Mouse (Mus musculus): ENCODE results near the gene Scamp1. TPM values are rescaled to one million over a fixed set of nuclear protein-coding genes. Genes with fewer than 3 reads are reported as not detected.
"Not testable (repeated sequence)": the region's sequence is repeated elsewhere in the genome, so short reads cannot be mapped to it uniquely, and the experiment has no call there.

Scamp1 gene
- total and polyA plus RNA-seq, 2 experiments from 2014 or later, result 106 to 137 TPM

DNA sequence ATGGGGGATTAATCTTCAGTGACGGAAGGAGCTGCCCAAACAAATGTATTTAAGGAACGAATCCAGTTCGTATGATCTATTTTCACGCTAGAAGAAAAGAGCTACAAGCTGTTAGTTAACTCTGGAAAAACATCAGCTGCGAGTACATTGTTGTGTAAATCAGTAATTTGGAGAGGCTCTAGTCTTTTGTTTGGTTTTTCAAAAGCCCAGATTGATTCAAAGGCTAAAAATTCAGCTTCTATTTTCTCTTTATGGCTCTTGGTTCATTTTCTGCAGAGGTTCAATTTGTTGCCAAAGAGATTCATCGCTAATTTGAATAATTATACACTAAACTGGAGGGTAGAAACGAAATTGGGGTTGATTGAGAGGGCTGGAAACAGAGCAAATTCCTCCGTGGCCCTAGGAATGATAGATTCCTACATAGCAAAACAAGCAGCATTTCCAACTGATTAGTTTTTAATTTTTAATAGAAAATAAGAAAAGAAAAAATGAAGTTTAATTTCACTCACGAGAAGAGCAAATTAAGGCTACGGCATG, 31.4 kb upstream of the Scamp1 start:
- 36% methylated on average over 10 of the region's 10 CpGs for WGBS
- Histone ChIP-seq H3K36me3 (ENCODE audit: insufficient read depth, low read length) (no peaks in the 10 kb centered on the region), H3K4me3 (ENCODE audit: low read length) (no peak overlapping the region), H3K4me1 (ENCODE audit: insufficient read depth, low read length) (no peaks in the 10 kb centered on the region), H3K9ac (replicated peaks; ENCODE audit: low read length) (no peak overlapping the region), H3K27ac (no peak overlapping the region), H3K27me3 (ENCODE audit: insufficient read depth, low read length) (no peaks in the 10 kb centered on the region), H3K4me2 (ENCODE audit: low read depth, low read length) (no peak overlapping the region), H3K9me3 (ENCODE audit: low read length) (no peaks in the 10 kb centered on the region)
- ATAC-seq (no peak), DNase-seq (ENCODE audit: low spot score) (peak; percentile 23)
- TF ChIP-seq CTCF (IDR thresholded peaks at IDR 0.05; ENCODE audit: low read depth), result no peak

DNA sequence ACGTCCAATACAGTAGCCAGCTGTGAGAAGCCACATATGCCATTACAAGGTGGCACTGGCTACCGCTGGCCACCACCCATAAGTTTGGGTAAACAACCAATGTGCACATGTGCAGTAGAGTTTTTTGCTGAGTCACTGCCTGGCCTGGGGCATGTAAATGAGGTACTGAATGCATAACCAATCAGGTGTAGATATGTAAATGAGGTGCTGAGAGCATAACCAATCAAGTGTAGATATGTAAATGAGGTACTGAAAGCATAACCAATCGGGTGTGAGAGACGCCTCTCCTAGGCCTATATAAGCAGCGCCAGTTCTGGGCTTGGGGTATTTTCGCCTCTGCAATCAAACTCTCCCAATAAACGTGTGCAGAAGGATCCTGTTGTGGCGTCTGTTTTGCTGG, 27.2 kb upstream of the Scamp1 start:
- H3K27me3 ChIP-seq (ENCODE audit: insufficient read depth, low read length); ATAC-seq; DNase-seq (ENCODE audit: low spot score); H3K4me1 ChIP-seq (ENCODE audit: insufficient read depth, low read length); H3K9me3 ChIP-seq (ENCODE audit: low read length); H3K9ac ChIP-seq (replicated peaks; ENCODE audit: low read length); H3K36me3 ChIP-seq (ENCODE audit: insufficient read depth, low read length); H3K4me3 ChIP-seq (ENCODE audit: low read length); H3K27ac ChIP-seq; H3K4me2 ChIP-seq (ENCODE audit: low read depth, low read length): not testable (repeated sequence)
- WGBS, result 90% methylated on average over 8 of the region's 8 CpGs

DNA sequence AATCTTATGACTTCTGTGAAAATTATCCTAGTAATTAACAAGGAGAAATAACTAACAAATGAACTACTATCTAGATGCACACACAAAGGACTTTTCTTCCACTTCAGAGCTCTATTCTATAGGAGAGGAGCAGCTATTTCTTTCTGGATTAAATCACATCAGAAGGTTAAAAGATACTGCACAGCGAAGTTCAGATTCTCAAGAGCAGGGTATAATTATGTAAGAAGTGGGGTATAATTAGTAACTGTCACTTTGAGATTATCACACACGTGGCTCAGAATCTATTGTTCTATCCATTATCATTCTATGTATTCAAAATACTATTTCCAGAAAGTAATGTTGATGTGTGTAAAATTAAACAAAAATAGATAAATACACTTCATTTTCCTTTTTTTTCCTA, 22.6 kb upstream of the Scamp1 start:
- 60% methylated on average over 2 of the region's 2 CpGs for WGBS
- Histone ChIP-seq H3K27me3 (ENCODE audit: insufficient read depth, low read length) (no peaks in the 10 kb centered on the region), H3K4me1 (ENCODE audit: insufficient read depth, low read length) (0 out of 2 replicates have a peak, but pooled peaks cover 3% of the 10 kb centered on the region), H3K9me3 (ENCODE audit: low read length) (no peaks in the 10 kb centered on the region), H3K36me3 (ENCODE audit: insufficient read depth, low read length) (no peaks in the 10 kb centered on the region), H3K27ac (no peak overlapping the region), H3K4me3 (ENCODE audit: low read length) (no peak overlapping the region), H3K9ac (replicated peaks; ENCODE audit: low read length) (no peak overlapping the region), H3K4me2 (ENCODE audit: low read depth, low read length) (no peak overlapping the region)
- ATAC-seq (no peak), DNase-seq (ENCODE audit: low spot score) (no peak)
- no peak for TF ChIP-seq CTCF (IDR thresholded peaks at IDR 0.05; ENCODE audit: low read depth)

DNA sequence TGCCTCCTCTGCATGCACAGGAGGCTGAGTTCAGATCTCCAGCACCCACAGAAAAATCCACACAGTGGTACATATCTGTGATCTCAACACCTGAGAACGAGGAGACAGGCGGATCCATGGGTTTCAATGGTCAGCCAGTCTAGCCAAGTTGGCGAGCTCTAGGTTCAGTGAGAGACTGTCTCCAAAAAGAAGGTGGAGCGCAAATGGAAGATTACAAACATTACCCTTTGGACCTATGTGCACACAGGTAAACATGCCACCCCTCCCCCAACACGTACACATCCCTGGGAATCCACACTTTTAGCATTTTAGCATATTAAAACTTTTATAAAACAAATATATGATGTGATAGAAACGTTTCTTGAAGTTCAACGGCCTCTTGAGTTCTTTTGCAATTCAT, 21.9 kb upstream of the Scamp1 start:
- H3K4me3 ChIP-seq (ENCODE audit: low read length), result no peak overlapping the region
- TF ChIP-seq CTCF (IDR thresholded peaks at IDR 0.05; ENCODE audit: low read depth), result no peak
- WGBS, result 89% methylated on average over 7 of the region's 7 CpGs
- no peaks in the 10 kb centered on the region for H3K36me3 ChIP-seq (ENCODE audit: insufficient read depth, low read length)
- ATAC-seq (no peak), DNase-seq (ENCODE audit: low spot score) (no peak)
- H3K4me1 ChIP-seq (ENCODE audit: insufficient read depth, low read length), result 0 out of 2 replicates have a peak, but pooled peaks cover 3% of the 10 kb centered on the region
- no peak overlapping the region for H3K27ac ChIP-seq
- H3K4me2 ChIP-seq (ENCODE audit: low read depth, low read length), result no peak overlapping the region
- no peaks in the 10 kb centered on the region for H3K27me3 ChIP-seq (ENCODE audit: insufficient read depth, low read length)
- H3K9ac ChIP-seq (replicated peaks; ENCODE audit: low read length), result no peak overlapping the region
- no peaks in the 10 kb centered on the region for H3K9me3 ChIP-seq (ENCODE audit: low read length)

DNA sequence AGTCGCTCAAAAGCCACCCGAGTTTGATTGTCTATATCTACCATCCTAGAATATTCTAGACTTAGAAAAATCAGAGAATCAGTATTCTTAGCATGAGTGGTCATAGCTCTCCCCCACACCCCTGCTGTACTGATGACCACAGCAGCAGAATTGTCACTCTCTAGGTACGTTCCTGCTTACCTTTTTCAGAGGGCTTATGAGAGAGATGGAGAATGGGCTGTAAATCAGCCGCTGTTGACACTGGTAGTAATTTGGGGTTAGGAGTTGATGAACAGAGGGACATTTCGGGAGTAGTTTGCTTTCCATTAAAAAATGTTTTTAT, 21.3 kb upstream of the Scamp1 start:
- H3K4me1 ChIP-seq (ENCODE audit: insufficient read depth, low read length), result 0 out of 2 replicates have a peak, but pooled peaks cover 3% of the 10 kb centered on the region
- no peaks in the 10 kb centered on the region for H3K27me3 ChIP-seq (ENCODE audit: insufficient read depth, low read length)
- H3K9ac ChIP-seq (replicated peaks; ENCODE audit: low read length), result no peak overlapping the region; the same call in 1 of the 2 replicates
- H3K36me3 ChIP-seq (ENCODE audit: insufficient read depth, low read length), result no peaks in the 10 kb centered on the region
- WGBS, result 22% methylated on average over 5 of the region's 5 CpGs
- ATAC-seq (peak; percentile 44; the same call in 1 of the 2 replicates), DNase-seq (ENCODE audit: low spot score) (no peak)
- peak overlapping the region; percentile 48; the same call in 1 of the 2 replicates for H3K27ac ChIP-seq
- TF ChIP-seq CTCF (IDR thresholded peaks at IDR 0.05; ENCODE audit: low read depth), result no peak
- H3K9me3 ChIP-seq (ENCODE audit: low read length), result no peaks in the 10 kb centered on the region
- no peak overlapping the region; the same call in 1 of the 2 replicates for H3K4me3 ChIP-seq (ENCODE audit: low read length)
- H3K4me2 ChIP-seq (ENCODE audit: low read depth, low read length), result peak overlapping the region; percentile 42

DNA sequence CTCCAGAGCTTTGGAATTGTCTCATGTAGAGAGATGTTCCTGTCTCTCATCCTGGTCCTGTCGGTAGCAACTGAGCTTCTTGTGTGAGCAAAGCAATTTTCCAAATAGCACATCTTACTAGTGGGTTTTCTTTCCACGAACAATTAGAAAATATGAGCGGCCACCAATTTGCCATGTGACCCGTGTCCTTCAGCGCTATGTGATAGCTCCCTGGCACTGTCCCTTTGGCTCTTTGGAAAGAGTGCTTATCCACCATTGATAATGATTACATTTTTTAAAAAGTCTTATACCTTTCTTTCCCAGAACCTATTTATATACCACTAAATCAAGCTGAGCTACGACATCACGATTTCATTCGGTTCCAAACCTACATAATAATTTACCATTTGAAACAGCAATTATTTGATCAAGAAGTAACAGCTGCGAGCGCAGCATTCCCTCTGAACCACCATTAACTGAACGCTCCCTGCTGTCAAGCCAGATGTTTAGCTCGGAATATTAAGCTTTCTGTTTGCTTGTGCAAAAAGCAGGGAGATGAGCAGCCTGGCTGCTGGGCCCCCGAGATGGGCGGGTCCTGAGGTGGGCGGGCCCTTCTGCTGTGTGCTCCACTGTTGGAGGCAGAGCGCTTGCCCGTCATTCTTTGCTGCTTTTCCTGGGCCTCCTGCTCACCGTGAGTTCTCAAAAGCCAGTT, 20.8 kb upstream of the Scamp1 start:
- H3K9ac ChIP-seq (replicated peaks; ENCODE audit: low read length), result no peak overlapping the region; the same call in 1 of the 2 replicates
- TF ChIP-seq CTCF (IDR thresholded peaks at IDR 0.05; ENCODE audit: low read depth), result no peak
- peak overlapping the region; percentile 42 for H3K4me2 ChIP-seq (ENCODE audit: low read depth, low read length)
- ATAC-seq (peak; percentile 93), DNase-seq (ENCODE audit: low spot score) (peak; percentile 77)
- H3K4me3 ChIP-seq (ENCODE audit: low read length), result no peak overlapping the region; the same call in 1 of the 2 replicates
- no peaks in the 10 kb centered on the region for H3K36me3 ChIP-seq (ENCODE audit: insufficient read depth, low read length)
- H3K27ac ChIP-seq, result peak overlapping the region; percentile 48; the same call in 1 of the 2 replicates
- 34% methylated on average over 18 of the region's 18 CpGs for whole genome bisulfite sequencing
- H3K9me3 ChIP-seq (ENCODE audit: low read length), result no peaks in the 10 kb centered on the region
- H3K27me3 ChIP-seq (ENCODE audit: insufficient read depth, low read length), result no peaks in the 10 kb centered on the region
- H3K4me1 ChIP-seq (ENCODE audit: insufficient read depth, low read length), result 0 out of 2 replicates have a peak, but pooled peaks cover 3% of the 10 kb centered on the region

DNA sequence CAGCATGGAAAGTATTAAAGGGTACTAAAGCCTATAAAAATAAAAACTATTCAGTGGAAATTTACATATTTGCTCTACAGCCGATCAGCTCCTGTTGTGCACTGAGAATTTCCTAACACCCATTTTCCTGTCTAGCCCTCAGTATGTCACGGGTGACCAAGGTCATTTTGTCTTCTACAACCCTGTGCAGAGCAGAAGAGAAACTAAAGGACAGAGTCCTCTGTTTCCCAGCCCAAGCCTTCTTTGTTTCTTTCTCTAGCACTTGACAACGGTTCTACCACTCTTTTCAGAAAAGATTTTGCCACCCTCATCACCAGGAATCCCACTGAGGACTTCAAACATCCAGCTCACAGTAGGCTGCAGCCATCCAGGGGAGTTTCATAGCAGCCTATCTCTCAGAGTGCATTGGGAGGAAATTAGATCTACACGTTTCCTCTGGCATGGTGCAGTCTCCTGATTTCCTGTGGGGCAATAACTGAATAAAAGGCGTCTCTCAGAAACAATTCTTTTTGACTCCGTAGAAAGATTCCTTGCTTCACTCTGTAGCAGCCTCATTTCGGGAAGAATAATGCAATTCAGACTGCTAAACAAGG, 15.4 kb upstream of the Scamp1 start:
- H3K9ac ChIP-seq (replicated peaks; ENCODE audit: low read length), result no peak overlapping the region
- no peaks in the 10 kb centered on the region for H3K9me3 ChIP-seq (ENCODE audit: low read length)
- H3K36me3 ChIP-seq (ENCODE audit: insufficient read depth, low read length), result no peaks in the 10 kb centered on the region
- ATAC-seq, result no peak
- no peaks in the 10 kb centered on the region for H3K27me3 ChIP-seq (ENCODE audit: insufficient read depth, low read length)
- H3K4me2 ChIP-seq (ENCODE audit: low read depth, low read length), result no peak overlapping the region
- 40% methylated on average over 7 of the region's 7 CpGs for WGBS
- no peaks in the 10 kb centered on the region for H3K4me1 ChIP-seq (ENCODE audit: insufficient read depth, low read length)
- DNase-seq (ENCODE audit: low spot score), result no peak
- no peak for TF ChIP-seq CTCF (IDR thresholded peaks at IDR 0.05; ENCODE audit: low read depth)
- no peak overlapping the region for H3K27ac ChIP-seq
- no peak overlapping the region for H3K4me3 ChIP-seq (ENCODE audit: low read length)
